Mouse (Mus musculus) urinary bladder, adult 2 months (tissue): Measurements from ENCODE around the gene Prkch. TPM values are rescaled to one million over a fixed set of nuclear protein-coding genes. Genes with fewer than 3 reads are reported as not detected.

Experiments
- DNase-seq: peaks from one replicate; pipeline ENCODE4 v3.0.0; 2022; ENCODE audit warnings: low spot score
- polyA plus RNA-seq: library from polyadenylated mRNA; depleted of rRNA; stranded (reverse); fragments of >200 nt; gene quantifications from 2 replicates; pipeline ENCODE4 v1.2.3, GENCODE M21; 2012

Prkch gene
- polyA plus RNA-seq, 1 experiment, result 18.7 TPM

DNA sequence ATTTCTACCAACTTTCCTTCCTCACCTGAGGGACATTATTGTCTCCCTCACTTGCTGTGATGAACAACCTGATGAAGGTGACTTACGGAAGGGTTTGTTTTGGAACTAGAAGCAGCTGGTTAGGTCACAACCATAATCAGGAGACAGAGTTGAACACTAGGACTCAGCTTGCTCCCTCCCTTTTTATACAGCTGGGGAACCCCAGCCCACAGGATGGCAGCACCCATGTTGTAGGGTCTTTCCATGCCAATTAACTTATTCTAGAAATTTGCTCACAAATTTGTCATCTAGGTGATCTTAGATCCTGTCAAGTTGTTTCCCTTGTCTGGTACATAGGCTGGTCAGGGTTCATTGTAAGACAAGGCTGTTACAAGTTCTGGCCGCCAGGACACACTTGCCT lies 130.7 kb downstream of the Prkch start:
- DNase-seq, result no peak

DNA sequence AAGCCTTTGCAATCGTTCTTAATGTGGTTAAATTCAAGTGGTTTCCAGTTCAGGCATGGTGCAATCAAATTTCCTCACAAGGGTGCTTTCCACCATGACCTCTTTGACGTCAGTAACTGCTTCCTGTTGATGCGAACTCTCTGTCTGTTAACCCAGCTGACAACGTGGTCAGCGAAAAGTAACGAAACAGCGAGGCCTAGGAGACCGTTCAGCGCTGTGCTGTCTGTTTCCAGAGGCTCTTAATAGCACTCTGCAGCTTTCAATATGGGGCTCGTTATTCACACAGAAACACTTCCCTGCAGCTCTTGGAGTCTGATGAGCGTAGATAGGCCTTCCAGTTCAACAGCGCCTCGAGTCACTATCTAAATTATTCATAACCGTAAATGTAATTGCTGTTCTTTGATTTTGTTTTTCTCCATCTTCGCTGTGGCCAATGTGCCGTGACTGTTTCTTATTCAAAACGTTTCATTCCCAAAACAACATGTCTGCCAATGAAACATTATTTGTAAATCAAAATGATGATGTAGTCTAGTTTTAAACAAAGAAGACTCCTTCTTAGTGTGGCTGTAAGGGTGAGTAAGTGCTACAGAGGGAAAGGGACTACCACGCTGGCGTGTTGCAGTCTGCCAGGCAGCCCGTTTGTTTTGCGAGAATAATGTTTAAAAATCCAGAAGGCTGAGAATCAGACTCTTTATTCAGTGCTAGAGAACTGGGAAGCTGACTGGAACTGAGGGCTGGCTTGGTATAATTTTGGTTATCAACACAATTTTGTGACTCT lies 131.5 kb downstream of the Prkch start:
- DNase-seq, result no peak

DNA sequence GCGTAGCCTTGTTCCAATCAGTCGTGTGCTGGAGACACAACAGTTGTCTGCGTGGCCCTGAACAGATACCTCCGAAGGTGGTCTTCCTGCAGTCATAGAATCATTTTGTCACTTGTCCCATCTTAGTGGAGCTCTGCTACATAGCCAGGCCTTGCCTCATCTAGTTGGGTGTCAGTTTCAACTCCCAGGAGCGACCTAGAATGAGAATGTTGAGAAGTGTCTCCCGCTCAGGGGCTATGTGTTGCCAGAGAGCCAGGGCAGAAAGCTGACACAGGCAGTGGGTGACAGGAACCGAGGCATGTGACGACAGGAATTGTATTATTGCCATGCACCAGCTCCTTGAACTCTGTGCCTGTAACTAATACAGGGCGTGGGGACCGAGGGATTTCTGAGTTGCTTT lies 133.4 kb downstream of the Prkch start:
- no peak for DNase-seq

DNA sequence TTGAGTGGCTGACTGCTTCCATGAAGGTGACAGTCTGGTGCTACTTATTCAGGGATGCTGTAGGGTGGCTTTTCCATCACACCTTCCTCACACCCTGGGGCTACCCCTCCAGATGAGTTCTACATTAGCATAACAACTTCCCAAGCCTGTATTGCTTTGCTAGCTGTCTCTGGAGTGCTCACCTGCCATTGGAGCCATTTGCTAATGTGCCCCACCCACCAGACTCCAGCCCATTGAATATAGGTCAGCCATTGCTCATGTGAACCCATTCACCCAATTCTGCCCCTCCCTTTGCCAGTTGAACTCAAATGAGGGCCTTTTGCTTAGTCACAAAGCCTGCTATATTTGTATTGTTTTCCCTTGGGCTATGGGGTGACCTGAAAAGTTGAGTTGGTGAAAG lies 135.2 kb downstream of the Prkch start:
- DNase-seq, result no peak

DNA sequence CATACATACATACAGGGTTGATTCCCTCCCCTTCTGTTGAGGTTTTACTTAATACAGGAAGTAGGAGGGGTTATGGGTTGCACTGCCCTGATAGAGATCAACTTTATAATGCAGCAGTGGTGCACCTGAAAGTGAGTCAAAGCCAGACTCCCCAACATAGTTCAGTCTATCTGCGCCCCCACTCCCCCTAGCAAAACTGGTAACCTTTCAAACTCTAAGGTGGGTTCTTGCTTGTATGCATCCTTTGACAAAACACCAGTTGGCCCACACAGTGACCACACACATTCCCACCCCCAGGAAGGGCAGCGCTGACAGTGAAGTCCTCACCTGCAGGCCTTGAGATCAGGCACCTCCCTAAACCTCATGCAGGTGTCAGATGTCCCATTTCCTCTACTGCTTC lies 135.9 kb downstream of the Prkch start:
- no peak for DNase-seq

DNA sequence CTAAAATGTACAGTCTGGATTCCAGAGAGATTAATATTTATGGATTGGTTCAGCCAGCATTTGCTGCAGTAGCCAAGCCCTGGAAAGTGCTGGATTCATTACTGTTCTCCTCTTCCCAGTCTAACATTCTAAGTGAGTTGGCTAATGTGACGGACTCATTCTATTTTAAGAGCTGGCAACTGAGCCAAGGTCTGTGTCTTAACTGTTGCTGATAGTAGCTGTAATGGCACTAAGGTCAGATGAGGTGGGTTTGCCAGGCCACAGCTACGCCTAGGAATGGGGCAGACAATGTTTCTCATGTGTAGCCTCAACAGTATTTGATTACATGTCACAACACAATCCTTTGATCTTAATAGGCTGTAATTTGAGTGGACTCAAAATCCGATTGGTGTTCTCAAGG lies 137.5 kb downstream of the Prkch start:
- DNase-seq, result no peak

DNA sequence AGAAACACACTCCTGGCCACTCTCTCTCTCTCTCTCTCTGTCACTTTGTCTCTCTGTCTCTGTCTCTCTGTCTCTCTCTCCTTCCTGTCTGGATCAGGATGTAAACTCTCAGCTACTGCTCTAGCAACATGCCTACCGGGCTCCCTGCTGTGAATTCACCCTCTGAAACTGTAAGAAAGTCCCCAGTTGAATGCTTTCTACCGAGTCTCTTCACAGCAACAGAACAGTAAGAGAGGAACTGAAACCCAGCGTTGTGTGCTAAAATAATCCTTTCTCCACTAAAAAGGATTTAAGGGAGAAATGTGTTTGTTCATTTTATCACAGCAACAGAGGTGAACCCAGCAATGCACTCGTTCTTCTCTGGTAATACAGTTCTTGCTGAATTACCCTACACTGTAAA lies 138.5 kb downstream of the Prkch start:
- no peak for DNase-seq

DNA sequence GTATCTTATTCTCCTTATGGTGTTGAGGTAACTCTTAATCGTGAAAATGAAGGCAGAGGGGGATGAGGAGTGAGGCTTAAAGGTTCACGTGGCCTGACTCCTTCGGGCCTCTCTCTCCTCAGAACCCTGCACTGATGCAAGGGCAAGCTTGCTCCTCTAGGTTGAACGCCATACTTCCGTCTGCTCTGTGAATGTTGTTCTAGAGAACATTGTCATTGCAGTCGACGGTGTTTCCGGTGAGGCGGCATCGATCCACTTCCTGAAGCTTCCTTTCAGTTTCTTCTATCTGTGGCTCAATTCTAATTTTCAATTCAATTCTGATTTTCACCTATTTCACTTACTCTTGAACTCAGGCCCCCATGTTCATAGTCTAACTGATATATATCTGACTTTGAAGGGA lies 139.3 kb downstream of the Prkch start:
- DNase-seq, result no peak

DNA sequence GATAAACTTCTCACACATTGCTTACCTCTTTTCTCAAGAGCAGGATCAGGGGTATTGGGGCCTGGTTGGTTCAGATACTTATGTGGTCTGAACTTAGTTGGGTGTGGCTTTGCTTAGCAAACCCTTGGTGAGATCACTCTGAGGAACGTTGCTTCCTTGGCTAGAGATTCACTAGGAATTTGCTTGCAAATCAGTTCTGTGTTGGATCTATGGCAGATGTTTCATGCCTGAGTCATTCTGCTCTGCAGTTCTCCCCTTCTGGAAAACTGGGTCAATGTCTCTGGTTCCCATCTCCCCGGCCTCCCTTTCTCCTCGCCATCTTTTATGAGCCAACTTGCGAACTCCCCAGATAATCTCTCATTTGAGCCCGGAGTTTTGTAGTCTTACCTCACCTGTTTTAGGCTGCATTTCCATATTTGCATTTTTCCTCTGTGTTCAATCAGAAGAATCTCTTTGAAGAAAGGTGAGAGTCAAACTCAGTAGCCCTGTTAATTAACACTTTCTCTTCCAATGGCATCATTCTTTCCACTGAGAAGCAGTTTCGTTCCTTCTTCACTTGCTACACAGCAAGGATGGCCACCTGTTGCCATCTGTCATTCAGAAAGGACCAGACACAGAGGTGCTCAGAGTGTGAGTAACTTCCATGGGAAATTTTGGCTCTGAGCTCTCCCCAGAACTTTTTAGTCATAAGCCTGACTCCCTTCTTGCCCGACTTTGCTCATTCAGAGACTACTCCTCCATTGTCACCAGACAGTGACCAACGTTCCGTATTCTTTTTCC lies 141.4 kb downstream of the Prkch start:
- no peak for DNase-seq

DNA sequence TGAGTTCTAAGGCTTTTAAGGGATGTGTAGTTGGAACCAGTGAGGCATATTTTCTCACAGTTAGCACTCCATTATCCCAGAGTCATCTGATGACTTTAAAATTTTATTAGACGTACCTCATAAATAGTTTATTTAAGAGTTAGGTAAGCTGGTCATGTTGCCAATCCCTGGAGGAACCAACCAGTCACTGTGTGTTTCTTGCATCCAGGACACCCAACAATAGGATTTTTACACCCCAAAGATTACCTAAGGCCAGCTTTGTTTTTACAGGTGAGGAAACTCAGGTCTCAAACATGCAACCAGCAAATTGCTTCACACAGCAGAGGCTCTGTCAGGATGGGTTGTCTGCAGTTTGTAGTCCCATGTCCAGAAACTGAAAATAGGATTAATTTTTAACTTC lies 142.4 kb downstream of the Prkch start:
- no peak for DNase-seq

DNA sequence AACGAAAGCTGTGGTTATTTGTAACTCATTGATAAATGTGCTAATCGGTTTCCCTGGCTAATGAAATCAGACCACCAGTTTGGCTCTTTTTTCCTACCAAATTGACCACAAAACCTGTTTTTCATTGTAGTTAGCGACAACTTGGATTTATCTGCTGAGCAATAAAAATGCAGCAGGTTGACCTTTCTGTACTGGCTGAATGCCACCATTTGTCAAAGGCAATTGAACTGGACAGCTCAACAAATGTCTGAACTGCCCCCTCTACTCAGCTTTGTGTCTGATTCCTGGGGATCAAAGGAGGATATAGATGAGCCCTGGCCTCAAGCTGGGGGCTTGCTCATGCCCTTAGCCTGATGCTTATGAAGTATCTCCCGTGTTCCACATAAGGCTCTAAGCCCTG lies 146.0 kb downstream of the Prkch start:
- no peak for DNase-seq

DNA sequence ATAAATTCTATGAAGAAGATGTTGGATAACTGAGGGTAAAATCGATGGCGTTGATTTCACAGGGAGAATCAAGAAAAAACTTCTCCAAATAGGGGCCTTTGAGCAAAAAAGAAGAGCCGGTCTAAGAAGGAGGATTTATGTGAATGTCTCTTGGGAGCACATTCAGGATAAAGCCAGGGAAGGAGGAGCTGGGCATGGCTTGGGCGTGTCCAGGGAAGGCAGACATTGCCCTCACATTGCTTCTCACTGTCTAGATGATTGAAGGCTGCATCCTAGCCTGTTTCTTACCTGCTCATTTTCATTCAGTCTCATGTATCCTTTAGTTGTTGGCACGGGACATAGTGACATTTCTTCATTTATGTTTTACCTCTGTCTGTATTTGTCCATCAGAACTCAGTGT lies 146.5 kb downstream of the Prkch start:
- DNase-seq, result no peak

DNA sequence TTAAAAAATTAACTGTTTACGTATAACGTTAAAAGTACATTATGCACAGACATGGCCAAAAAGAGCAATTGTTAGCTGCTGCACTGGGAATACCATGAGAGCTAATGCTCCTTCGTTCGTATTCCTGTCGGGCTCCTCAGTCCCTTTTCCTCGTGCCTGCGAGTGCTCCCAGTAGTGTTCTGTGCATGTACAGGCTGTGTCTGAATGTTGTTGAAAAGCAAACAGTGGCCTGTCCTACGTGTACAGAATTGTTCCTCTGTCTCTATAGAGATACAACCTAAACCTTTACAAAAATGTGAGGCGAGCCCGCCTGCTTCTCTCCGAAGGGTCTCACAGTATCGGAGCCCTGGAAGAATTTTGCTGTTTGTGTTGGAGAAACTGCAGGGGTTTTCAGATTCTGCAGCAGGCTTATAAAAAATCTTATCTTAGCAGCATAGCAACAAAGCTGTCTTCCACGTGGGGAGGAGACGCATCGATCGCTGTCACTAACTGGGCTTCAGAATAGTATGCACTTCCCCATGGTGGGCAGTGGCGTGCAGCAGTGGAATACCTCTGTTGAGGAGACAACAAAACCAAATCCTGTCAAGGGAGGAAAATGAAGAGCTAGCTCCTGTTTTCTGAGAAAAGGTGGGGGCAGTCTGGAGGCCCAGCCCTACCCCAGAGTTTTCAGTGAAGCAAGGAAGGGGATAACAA lies 147.4 kb downstream of the Prkch start:
- no peak for DNase-seq

DNA sequence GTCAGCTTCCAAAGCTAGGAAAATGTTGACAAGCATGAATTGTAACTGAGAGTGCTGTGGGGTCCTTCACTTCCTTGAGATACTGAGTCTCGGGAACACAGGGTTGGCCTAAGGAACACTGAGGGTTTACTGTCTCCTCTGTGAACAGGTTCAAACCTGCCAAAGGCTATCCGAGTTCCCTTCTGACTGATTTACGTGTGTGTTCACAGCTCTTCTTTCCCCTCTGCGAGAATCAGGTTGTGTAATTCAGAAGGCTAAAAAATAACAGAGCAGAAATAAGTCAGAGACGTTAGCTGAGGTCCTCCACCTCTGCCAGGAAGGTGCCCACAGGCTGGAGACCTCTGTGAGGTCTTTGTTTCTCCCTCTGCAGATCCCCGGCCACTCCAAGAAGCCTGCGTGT lies 148.3 kb downstream of the Prkch start:
- no peak for DNase-seq

DNA sequence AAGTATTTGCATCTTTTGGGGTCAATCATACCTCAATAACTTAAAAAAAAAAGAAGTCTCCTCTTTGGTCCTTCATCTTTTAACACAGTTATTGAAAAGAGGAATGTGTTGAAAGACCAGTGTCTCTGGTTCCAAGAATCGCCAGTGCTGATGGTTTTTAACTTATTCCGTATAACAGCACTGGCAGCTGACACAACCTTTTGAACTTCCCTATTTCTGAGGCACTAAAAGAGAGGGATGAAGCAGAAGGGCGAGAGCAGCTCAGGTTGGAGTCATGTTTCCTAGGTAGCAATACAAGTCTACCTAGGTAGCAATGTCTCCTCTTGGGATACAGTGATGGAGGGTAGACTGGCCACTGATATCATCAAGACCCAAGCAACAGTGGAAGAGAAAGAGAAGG lies 152.3 kb downstream of the Prkch start:
- DNase-seq, result no peak

DNA sequence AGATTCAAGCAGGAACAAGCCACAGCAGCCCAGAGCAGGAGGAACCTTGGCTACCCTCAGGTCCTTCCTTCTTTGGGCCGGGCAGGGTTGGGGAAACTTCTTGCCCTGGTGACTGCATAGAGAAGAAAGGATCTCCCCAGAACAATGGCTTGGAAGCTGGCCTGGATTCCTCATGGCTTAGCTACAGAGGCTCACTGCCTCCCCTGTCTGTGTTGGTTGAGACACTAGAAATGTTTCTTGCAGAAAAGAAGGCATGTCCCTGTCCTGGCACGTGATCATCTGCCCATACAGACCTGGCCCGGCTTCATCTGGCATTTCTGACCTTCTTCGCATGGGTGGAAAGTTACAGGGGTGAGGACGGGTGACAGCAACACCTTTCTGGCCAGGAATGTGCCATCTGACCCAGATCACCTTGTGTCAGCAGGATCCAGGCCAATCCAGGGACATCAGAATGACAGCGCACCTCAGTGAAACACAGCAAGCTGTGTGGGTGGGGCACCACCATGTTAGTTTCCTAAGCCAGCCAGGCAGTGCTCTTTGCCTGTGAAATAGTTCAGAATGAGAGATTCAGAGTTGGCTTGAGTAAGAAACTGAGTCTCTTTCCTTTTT lies 155.1 kb downstream of the Prkch start:
- no peak for DNase-seq

DNA sequence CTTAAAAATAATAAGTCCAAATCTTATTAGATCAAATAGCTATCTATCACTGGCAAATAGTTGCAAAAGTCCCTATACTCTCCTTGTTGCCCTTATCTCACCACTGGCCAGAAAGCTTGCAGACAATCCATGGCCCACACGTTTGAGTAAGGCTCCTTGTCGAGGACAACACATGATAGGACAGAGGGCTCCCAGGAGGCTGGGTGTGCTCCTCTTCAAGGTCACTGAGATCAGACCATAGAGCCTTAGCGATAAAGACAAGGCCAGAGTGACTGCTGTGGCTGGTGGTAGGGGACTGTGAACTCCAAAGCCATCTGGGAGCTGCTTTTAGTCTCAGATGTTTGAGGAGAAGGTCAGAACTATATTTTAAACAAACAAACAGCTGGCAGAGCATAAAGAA lies 158.0 kb downstream of the Prkch start:
- DNase-seq, result no peak

DNA sequence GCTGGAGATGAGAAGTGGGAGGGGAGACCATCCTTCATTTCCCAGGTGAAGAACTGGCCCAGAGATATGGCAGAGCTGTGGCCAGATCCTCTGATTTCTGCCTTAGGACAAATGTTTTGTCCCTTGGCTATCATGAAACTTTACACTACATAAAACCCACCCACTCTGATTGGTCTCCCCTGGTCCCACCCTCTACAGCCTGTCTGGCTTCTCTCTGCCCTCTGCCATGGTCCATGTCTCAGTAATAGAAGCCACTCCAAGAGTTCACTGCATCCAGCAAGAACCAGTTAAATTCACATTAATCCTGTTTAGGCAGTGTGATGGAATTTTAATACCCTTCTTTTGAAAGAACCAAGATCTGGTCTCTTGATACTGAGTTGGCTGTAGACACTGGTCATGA lies 158.5 kb downstream of the Prkch start:
- DNase-seq, result no peak

DNA sequence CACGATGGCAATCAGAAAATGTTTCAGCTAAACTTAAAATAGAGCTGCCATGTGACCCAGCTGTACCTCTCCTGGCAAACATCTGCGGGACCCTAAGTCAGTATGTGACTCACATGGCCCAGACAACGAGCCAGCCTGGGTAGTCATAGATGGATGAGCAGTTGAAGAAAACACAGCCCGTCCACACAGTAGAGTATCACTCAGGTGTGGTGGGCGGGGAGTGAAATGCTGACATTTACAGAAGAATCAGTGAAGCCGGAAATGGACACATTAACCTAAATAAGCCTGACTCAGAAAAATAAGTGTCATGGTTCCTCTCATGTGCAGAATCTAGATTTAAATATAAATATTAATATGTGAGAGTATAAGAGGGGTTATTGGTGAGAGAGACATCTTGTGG lies 161.5 kb downstream of the Prkch start:
- no peak for DNase-seq

DNA sequence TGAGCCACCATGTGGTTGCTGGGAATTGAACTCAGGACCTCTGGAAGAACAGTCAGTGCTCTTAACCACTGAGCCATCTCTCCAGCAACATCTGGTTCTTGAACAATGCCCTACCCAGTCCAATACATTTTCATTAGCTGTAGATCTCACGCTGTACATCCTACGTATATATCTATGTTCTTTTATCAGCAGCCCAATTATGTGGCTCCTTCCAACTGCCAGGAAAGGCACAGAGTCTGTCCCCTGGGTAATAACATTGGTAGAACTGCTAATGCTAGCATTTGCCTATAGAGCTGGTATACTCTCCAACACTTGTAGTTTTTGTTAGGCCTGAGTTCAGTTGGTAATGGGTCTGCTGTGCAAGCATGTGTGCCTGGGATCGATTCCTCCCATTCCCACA lies 163.8 kb downstream of the Prkch start:
- DNase-seq, result no peak

DNA sequence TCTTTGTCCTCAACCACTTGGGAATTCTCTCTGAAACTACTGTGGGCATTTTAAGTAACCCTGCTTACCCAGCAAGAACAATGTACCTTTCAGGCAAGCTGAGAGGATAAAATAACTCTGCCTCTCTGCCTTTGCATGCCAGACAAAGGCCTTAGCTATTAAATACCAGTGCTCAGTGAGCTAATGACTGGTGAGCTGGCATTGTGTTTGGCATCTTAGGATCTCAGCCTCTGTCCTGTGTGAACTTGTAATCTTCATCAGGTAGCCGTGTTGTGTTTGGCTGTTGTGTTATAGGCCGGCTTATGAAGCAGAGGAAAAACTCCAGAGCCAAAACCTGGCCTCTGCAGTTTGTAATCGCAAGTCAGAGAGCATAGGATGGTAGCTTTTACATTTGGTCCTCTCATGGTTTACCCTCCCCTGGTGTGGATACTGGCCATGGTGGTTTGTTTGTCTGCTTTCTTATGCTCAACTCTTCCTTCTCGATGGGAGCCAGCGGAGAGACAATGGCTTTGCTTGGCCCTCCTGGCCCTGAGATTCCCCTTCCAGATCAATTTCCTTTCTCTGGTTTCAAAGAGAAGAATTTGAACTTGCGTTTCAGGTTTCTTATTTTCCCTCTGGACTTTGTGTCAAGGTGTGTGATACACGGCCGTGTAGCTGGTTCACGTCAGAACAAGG lies 170.0 kb downstream of the Prkch start:
- no peak for DNase-seq

DNA sequence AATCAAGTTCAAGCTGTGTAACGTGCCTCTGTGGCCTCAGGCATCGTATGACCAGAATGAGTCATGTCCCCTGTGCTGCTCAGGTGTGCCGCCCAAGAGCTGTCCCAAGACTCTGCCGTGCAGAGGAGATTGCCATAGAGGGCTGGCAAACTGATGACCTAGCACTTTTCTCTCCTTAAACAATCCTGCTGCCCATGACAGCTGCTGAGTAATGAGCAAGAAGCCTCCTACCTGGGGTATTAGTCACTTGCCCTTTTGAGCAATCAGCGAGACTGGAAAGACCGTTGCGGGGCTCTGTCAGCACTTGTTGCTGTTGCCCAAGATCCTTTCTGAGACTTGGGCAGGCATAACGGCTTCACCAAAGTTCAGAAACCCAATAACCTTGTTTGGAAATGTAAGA lies 171.1 kb downstream of the Prkch start:
- peak; percentile 40 for DNase-seq
